Mouse (Mus musculus) ES-CJ7 (cell line): ENCODE measurements around the gene Lama2.
A peak's percentile ranks its signal among the peaks of the same experiment; 100 is the strongest.

Experiments
- DNase-seq: peaks from one replicate; pipeline ENCODE4 v3.0.0; 2011; ENCODE audit warnings: low read depth, low spot score

Gene Lama2

DNA sequence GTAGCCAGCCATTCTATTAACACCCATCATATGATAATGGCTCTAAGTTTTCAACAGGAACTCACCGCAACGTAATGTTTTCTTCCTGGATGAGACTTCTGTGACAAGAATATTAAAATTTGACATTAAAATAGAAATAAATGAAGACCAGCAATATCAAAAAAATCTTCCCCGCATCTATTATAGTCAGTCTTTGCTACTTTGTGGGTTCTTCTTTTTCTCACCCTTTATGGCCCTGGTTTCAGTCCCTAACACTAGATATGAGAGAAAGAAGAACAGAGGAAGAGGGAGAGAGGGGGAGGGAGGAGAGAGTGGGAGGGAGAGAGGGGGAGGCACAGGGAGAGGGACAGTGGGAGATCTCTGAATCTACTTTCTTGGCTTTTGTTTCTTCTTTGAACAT, at the start of gene Lama2:
Gene Lama2 (minus strand): TSS at position 101 of the 400 bp plus-strand sequence.
- DNase-seq, result no peak

DNA sequence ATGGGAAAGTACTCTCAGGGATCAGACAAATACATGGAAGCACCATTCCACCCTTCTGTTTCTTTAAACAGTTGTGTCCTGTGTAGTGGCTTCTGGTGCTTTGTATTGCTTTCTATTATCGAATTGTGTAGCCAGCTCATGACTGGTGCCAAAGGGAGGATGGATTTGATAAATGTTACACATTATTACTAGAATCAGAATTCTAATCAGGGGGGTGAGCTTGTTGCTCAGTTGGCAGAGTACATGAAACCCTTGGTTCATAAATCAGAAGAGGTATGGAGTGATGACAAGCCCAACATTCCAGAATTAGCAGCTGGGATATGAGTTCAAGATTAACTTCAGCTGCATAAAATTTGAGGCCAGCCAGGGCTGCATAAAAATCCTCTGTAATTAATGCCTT, 44.8 kb upstream of the Lama2 start:
- DNase-seq, result no peak

DNA sequence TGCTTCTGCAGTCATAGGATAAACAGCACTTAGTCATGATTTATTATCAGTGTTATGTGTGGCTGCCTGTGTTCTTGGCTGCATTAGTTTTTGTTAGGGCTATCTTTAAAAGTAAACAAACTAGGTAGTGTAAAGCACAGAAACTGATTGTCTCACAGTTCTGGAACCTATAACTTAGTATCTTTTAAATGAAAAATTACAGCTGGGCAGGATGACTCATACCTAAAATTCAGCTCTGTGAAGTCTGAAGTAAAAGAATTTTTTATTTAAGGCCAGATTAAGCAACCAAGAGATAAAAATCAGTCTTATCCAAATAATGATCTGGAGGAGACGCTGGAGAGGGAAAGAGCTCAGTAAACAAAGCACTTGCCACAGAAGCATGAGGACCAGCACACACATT, 43.8 kb upstream of the Lama2 start:
- no peak for DNase-seq

GRCm38 (mm10) chr10:27654164-27654563, 34.6 kb upstream of the Lama2 start:
- no peak for DNase-seq

GRCm38 (mm10) chr10:27652694-27653335, 33.3 kb upstream of the Lama2 start:
- peak; percentile 6 for DNase-seq

DNA sequence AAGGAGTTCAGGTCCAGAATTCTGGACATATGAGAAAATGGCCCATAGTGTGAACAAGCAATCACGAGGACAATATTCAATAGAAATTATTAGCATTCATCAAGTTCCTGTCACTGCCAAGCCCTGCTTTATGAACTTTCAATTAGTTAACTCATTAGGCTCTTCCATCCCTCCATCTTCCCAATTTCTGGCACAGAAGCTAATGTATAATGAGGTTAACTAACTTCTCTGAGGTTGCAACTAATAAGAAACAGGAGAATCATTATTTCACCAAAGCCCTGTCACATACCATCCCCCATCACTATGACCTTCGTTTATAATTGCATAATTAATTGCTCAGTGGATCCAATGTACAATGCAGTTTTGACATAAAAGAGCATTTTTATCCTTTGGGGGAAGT, 16.2 kb upstream of the Lama2 start:
- DNase-seq, result no peak

GRCm38 (mm10) chr10:27631002-27631401, 11.4 kb upstream of the Lama2 start:
- no peak for DNase-seq

- no peak for DNase-seq
Measured at GRCm38 (mm10) chr10:27621697-27622449, 2.3 kb upstream of the Lama2 start.

DNA sequence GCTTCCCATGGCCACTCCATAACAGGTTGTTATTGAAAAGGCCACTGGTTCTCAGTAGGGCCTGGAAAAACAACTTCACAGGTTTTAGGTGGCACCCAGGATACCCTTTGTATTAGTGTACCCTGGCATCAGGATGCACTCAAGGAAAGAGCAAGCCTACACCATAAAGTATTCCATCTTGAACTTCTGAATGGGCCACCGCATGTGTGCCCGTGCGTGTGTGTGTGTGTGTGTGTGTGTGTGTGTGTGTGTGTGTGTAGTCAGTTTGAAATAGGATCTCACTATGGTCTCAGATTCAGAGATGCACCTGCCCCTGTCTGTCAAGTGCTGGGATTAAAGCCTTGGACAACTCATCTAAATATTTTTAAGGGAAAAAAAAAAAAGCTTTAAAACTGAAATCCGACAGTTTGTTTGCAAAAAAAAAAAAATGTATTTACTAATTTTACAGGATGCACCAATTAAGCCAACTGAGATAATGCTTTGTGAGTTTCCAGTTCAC, 2.0 kb downstream of the Lama2 start:
- no peak for DNase-seq

DNA sequence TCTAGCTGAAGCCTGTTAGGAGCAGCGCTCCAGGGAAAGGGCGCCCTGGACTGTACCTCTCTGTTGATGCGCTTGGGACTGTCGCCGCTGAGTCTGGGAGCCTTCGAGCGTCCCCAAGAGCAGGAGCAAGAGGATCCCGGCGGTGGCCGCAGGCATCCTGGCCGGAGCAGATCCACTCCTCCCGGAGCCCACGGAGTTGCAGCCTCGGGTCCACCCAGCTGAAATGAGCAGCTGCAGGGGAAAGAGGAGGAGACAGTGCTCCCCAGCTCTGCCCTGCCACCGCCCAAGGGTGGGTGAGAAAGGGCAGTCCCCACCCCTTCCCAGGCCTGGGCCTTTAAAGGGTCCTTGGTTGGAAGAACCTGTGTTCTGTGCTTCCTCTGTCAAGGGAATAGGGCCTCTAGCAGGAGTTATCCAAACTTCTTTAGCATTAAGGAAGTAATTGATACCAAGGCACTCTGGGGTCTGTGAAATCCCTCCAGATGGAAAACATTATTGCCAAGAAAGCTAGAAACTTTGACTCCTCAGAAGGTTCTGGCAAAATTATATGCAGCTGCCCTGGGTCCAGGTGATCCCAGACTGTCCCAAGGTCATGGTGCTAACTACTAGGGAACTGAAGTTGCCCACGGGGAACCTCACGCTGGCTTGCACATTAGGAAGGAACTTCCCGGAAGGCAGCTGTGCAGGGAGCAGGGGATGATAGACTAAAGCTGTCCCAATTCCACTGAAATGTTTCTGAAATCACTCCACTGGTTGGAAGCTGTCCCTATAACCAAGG, 2.7 kb downstream of the Lama2 start:
- peak; percentile 22 for DNase-seq

GRCm38 (mm10) chr10:27595675-27596074, 23.9 kb downstream of the Lama2 start:
- DNase-seq, result no peak

GRCm38 (mm10) chr10:27533217-27533616, 86.3 kb downstream of the Lama2 start:
- DNase-seq, result no peak

GRCm38 (mm10) chr10:27508847-27509459, 110.6 kb downstream of the Lama2 start:
- DNase-seq, result no peak

- no peak for DNase-seq
Measured at GRCm38 (mm10) chr10:27500863-27501262, 118.7 kb downstream of the Lama2 start.

GRCm38 (mm10) chr10:27488452-27488851, 131.1 kb downstream of the Lama2 start:
- DNase-seq, result no peak

DNA sequence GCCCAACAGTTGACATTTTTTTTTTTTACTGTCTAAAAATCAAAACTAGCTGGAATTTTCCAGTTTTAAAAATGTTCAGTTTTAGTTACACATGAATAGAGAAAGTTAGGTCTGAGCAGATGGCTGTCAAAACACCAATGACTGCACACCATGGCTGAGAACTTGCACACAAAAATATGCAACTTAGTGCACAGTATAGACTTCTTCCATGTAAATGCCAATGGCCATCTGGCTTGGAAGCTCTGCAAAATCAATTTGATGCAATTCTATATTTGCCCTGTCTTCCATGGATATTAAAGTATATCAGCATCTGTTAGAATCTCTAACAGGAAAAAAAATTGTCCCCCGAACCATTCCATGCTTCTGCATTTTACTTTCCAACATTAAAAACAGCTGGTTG, 135.5 kb downstream of the Lama2 start:
- DNase-seq, result no peak

DNA sequence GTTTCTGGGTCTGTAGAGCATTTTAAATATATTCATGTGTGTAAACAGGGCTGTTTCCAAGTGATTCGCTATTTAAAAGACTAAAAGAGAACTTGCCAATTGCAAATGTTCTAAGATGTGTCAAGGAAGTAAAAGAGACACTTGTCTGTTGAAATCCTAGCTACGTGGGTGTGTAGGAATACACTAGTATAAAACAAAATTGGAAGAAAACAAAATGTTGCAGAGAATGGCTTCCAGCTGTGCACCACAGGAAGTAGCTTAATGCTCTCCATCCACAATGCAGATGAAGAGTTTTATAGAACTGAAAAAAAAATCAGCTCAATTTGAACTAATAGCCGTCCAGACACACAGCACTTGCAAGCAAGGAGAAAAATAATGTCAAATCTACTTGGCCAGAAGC, 144.0 kb downstream of the Lama2 start:
- no peak for DNase-seq

DNA sequence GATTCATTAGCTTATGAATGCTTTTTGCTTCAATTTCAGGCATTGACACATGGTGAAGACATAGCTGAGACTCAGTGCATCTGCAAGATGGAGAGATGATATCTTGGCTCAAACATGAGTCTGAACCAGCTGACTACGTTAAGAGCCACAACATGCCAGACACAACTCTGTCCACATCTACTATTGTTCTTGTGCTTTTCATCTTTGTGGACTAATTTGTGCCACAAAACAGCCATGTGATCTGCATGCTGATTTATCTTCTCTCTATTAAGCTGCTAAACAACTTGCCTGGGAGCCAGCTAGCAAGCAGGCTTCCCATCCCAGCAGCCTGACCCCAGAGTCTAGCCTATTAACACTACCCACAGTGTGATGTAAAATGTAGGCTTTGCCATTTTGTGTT, 151.3 kb downstream of the Lama2 start:
- DNase-seq, result no peak

- DNase-seq, result no peak
Measured at GRCm38 (mm10) chr10:27413583-27414465, 205.7 kb downstream of the Lama2 start.

DNA sequence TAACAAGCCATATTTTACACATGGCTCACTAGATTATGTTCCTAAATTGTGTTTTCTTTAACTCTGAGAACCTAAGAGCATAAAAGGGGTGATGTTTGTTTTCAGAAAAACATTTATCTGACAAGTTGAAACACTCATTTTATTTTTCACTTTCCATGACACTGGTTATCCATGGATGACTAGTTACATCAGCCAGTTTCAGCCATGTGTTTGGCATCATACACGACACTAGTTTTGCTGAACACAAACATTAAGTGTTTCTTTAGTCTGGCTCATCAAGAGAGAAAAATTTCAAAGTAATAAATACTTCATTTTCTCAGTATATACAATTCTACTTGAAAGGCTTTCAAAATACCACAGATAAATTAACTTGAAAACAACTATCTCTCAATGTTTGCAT, 228.8 kb downstream of the Lama2 start:
- DNase-seq, result no peak

DNA sequence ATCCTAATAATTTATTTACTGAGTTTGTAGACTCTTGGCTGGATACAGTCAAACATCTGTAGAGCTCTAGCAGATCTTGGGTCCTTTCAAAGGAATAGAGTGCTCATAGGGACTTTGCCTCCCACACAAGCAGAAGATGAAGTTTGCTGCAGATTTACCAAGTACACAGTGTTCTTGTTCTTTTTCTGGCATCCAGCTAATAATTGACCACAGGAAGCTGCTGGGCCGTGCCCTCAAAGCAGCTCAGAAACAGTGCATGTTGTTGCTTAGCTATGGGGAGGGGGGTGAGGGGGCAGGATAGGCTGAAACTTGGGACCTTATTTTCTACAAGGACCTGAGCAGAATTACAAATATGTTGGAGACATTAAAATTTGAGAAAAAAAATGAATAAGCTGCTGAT, 232.0 kb downstream of the Lama2 start:
- no peak for DNase-seq
